Mouse (Mus musculus): ENCODE data around the gene Atp5l. TPM values are rescaled to one million over a fixed set of nuclear protein-coding genes. Genes with fewer than 3 reads are reported as not detected.

Gene Atp5l
- polyA plus RNA-seq, 1 experiment from 2014 or later = 440 TPM

DNA sequence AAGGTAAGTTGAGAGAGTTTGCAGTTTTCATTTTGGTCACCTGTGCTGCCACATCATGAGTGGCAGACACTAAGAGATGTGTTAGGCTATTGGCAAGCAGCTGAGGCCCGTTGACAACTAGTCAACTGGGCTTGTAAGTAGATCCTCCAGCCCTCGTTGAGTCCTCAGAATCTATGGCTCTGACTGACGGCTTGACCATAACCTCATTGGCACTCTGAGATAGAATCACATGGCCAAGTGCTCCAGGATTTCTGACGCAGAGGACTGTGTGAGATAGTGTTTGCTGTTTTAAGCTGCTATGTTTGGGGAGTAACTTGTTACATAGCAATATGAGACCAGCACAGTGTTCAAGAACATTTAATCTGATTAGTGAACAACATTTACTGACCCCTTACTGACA is 21.2 kb upstream of the Atp5l start:
- POLR2A ChIA-PET = no interaction called here
- DNase-seq (ENCODE audit: low read depth, low spot score) = no peak
- CTCF ChIA-PET = interaction anchor here (1.7 kb wide), 1 partner anchor 10 kb away, joined by 5 read pairs; no protein-coding TSS in a partner anchor
- H3K27me3 ChIP-seq = no peaks in the 10 kb centered on the region
- in situ Hi-C loops (cut with MboI; ENCODE audit: low pct_unique_long_range_greater_than_20kb) = no loop called here
- no peak for TF ChIP-seq CTCF (IDR thresholded peaks at IDR 0.05)
- no peak for ATAC-seq

DNA sequence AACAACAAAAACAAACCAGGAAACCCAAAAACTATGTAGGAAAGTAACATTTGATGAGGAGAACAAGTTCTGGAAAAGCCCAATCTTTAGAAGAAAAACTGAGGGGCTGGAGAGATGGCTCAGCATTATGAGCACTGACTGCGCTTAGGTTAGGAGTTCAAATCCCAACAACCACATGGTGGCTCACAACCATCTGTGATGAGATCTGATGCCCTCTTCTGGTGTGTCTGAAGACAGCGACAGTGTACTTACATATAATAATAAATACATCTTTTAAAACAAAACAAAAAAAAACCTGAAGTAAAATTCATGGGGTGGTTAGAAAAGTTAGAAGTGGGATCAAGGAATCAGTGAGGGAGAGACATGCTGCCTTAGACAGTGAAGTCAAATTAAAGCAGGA is 1.0 kb upstream of the Atp5l start:
- no peak for DNase-seq (ENCODE audit: low read depth, low spot score)
- TF ChIP-seq CTCF (IDR thresholded peaks at IDR 0.05) = peak; percentile 51
- ATAC-seq = no peak
- ChIA-PET POLR2A (interaction anchor here (1.3 kb wide), 1 partner anchor 36 kb away, joined by 3 read pairs; no protein-coding TSS in a partner anchor), CTCF (interaction anchor here (0.8 to 1.6 kb wide), 4 partner anchors 19 to 89 kb away, joined by 3 to 4 read pairs (median 4); no protein-coding TSS in a partner anchor)
- H3K27me3 ChIP-seq = no peaks in the 10 kb centered on the region
- in situ Hi-C loops (cut with MboI; ENCODE audit: low pct_unique_long_range_greater_than_20kb) = no loop called here

DNA sequence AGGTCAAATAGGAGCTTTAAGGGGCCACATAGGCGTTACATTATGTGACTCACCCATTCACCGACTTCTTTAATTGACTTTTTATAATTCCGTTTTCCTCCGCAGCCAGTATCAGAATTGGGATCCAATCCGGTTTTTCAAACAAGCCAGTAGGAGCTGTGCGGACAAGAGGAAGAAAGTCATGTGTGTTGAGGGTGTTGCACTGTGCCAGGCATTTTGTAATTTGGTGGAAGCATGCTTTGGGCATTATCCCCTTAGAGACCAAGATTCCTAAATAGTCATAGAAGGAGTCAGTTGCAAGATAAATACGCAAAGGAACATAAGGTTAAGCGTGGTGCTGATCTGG is 554 bp upstream of the Atp5l start:
- H3K27me3 ChIP-seq = no peaks in the 10 kb centered on the region
- DNase-seq (ENCODE audit: low read depth, low spot score) = no peak
- POLR2A ChIA-PET = interaction anchor here (1.3 to 1.4 kb wide), 2 partner anchors 14 to 35 kb away, joined by 3 to 4 read pairs; no protein-coding TSS in a partner anchor
- no peak for TF ChIP-seq CTCF (IDR thresholded peaks at IDR 0.05)
- in situ Hi-C loops (cut with MboI; ENCODE audit: low pct_unique_long_range_greater_than_20kb) = no loop called here
- CTCF ChIA-PET = interaction anchor here (0.8 to 1.6 kb wide), 6 partner anchors 10 to 85 kb away, joined by 3 to 4 read pairs (median 3); no protein-coding TSS in a partner anchor
- ATAC-seq = peak; percentile 68

DNA sequence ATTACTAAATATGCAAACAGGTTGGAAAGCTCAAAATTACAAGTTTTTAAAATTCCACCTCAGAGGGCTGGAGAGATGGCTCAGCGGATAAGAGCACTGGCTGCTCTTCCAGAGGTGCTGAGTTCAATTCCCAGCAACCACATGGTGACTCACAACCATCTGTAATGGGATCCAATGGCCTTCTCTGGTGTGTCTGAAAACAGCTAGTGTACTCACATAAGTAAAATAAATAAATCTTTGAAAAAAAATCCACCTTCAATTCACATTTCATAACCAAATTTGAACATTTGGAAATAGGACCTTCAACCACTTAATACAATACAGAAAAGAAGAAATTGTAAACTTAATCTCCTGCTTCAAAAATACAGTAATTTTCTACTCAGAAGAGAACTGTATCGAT is 936 bp downstream of the Atp5l start:
- POLR2A ChIA-PET = interaction anchor here (0.6 to 0.7 kb wide), 2 partner anchors 15 to 17 kb away, joined by 3 read pairs; no protein-coding TSS in a partner anchor
- DNase-seq (ENCODE audit: low read depth, low spot score) (no peak), ATAC-seq (no peak)
- no peaks in the 10 kb centered on the region for H3K27me3 ChIP-seq
- CTCF ChIA-PET = interaction anchor here (0.7 to 1.6 kb wide), 6 partner anchors 8 to 77 kb away, joined by 3 to 10 read pairs (median 4); no protein-coding TSS in a partner anchor
- TF ChIP-seq CTCF (IDR thresholded peaks at IDR 0.05) = no peak
- in situ Hi-C loops (cut with MboI; ENCODE audit: low pct_unique_long_range_greater_than_20kb) = loop anchor here (5.0 kb wide), 1 partner anchor 77 kb away; no protein-coding TSS in a partner anchor

DNA sequence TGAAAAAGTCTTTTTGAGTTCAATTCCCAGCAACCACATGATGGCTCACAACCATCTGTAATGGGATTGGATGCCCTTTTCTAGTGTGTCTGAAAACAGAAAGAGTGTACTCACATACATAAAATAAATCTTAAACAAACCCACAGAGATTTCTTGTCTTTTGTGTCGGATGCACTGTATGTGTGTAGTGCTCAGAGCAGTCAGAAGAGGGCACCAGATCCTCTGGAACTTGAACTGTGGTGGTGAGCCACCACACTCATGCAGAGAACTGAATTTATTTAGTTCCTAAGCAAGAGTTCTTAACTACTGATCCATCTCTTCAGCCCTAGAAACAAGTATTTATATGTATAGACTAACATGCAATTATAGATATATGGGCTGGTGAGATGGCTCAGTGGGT is 4.3 kb downstream of the Atp5l start:
- POLR2A ChIA-PET = no interaction called here
- DNase-seq (ENCODE audit: low read depth, low spot score) (no peak), ATAC-seq (no peak)
- in situ Hi-C loops (cut with MboI; ENCODE audit: low pct_unique_long_range_greater_than_20kb) = loop anchor here (5.0 kb wide), 1 partner anchor 74 kb away; no protein-coding TSS in a partner anchor
- no peaks in the 10 kb centered on the region for H3K27me3 ChIP-seq
- peak; percentile 71 for TF ChIP-seq CTCF (IDR thresholded peaks at IDR 0.05)
- CTCF ChIA-PET = no interaction called here

DNA sequence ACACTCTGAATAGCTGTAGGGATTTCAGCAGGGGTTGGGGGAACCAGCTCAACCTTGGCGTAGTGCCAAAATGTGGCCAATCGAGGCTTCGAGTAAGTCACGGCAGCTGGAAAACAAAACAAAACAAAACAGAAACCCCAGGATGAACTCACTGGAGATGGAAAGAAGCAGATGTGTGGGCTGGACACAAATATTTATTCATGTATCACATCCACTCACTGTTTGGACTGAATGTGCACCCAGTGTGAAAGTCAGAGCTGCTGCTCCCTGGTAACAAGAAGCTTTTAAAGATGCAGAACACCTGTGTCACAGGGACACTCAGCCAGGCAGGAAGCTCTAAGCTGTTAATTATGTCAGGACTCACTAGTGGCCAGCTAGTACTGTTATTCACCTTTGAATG is 5.8 kb downstream of the Atp5l start:
- POLR2A ChIA-PET = no interaction called here
- no peaks in the 10 kb centered on the region for H3K27me3 ChIP-seq
- CTCF ChIA-PET = interaction anchor here (0.8 to 1.6 kb wide), 8 partner anchors 9 to 97 kb away, joined by 3 to 5 read pairs (median 3); no protein-coding TSS in a partner anchor
- no peak for TF ChIP-seq CTCF (IDR thresholded peaks at IDR 0.05)
- in situ Hi-C loops (cut with MboI; ENCODE audit: low pct_unique_long_range_greater_than_20kb) = loop anchor here (5.0 kb wide), 1 partner anchor 72 kb away; no protein-coding TSS in a partner anchor
- peak; percentile 19 for DNase-seq (ENCODE audit: low read depth, low spot score)
- no peak for ATAC-seq

DNA sequence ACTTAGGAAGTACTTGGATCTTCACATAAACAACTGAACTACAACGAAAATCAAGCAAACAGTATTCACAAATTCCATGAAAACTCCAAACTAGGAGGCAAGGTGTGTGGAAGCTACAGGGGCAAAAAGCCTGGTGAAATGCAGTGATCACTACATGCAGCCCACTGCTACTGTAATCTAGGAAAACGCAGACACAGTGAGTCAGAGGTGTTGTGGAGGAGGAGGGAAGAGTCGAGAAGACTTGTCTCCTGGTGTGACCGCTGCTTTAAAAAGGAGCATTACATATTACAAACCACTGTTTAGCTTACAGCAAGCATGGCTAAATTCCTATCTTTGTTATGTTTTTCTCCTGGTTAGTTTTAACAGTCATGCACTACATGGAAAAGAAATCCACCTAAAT is 9.2 kb downstream of the Atp5l start:
- no peaks in the 10 kb centered on the region for H3K27me3 ChIP-seq
- POLR2A ChIA-PET = interaction anchor here (1.0 kb wide), 1 partner anchor 20 kb away, joined by 3 read pairs; no protein-coding TSS in a partner anchor
- no peak for TF ChIP-seq CTCF (IDR thresholded peaks at IDR 0.05)
- DNase-seq (ENCODE audit: low read depth, low spot score) = no peak
- CTCF ChIA-PET = interaction anchor here (1.0 kb wide), 2 partner anchors 8 to 9 kb away, joined by 3 read pairs; partner anchors contain the start of gene Atp5l
- ATAC-seq = no peak
- in situ Hi-C loops (cut with MboI; ENCODE audit: low pct_unique_long_range_greater_than_20kb) = no loop called here

DNA sequence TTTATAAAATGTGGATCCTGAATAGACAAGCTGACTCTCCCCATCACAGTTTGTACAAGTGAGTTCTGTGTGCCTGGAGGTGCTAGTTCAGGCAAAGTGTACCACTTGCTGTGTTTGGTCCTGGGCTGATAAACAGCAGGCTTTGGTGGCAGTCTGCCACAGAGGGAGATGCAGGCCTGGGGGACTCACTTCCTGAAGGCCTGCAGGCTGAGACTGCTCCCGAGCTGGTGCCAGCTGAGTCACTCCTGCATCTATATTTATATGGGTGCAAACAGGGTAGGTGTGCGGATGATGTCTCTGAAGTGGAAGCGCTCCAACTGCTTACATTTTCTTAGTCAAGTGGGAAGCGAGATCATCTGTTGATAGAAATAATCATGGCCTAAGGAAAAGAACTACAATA is 14.9 kb downstream of the Atp5l start:
- TF ChIP-seq CTCF (IDR thresholded peaks at IDR 0.05) = no peak
- DNase-seq (ENCODE audit: low read depth, low spot score) (no peak), ATAC-seq (peak; percentile 56)
- H3K27me3 ChIP-seq = no peaks in the 10 kb centered on the region
- CTCF ChIA-PET = interaction anchor here (1.0 to 2.3 kb wide), 5 partner anchors 9 to 65 kb away, joined by 3 to 8 read pairs (median 3); no protein-coding TSS in a partner anchor
- in situ Hi-C loops (cut with MboI; ENCODE audit: low pct_unique_long_range_greater_than_20kb) = no loop called here
- POLR2A ChIA-PET = interaction anchor here (0.6 to 1.2 kb wide), 2 partner anchors 23 to 27 kb away, joined by 3 to 9 read pairs; no protein-coding TSS in a partner anchor

DNA sequence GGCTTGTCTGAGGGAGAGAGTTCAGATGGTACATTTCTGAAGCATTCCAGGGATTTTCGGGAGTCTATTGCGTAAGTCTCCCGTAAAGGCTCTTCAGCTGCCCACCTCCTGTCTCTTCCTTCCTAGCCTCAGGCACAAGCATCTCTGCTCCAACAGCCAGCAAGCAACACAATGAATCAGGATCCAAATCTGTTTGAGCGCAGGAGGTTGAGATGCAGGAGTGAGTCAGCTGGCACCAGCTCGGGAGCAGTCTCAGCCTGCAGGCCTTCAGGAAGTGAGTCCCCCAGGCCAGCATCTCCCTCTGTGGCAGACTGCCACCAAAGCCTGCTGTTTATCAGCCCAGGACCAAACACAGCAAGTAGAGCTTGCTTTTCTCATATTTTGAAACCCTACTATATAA is 15.6 kb downstream of the Atp5l start:
- ChIA-PET CTCF (interaction anchor here (0.6 to 2.3 kb wide), 7 partner anchors 10 to 1221 kb away, joined by 3 to 8 read pairs (median 3); no protein-coding TSS in a partner anchor), POLR2A (interaction anchor here (0.6 to 1.2 kb wide), 2 partner anchors 23 to 26 kb away, joined by 3 to 9 read pairs; no protein-coding TSS in a partner anchor)
- DNase-seq (ENCODE audit: low read depth, low spot score) (no peak), ATAC-seq (peak; percentile 90)
- no peaks in the 10 kb centered on the region for H3K27me3 ChIP-seq
- in situ Hi-C loops (cut with MboI; ENCODE audit: low pct_unique_long_range_greater_than_20kb) = no loop called here
- TF ChIP-seq CTCF (IDR thresholded peaks at IDR 0.05) = no peak

DNA sequence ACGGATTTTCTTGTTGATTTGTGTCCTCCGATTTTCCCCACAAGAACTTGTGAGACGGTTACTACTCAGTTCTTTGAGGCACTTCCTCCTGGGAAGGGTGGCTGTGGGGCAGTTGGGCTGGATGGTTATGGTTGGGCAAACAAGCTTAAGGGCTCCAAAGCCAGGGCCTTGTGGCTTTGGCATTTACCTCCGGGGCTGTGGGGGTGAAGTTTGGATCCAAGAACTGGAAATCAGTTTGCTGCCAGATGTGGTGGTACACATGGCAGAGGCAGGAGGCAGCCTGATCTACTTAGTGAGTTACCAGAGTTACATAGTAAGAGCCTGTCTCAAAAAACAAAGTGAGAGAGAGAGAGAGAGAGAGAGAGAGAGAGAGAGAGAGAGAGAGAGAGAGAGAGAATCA is 16.7 kb downstream of the Atp5l start:
- no peak for DNase-seq (ENCODE audit: low read depth, low spot score)
- in situ Hi-C loops (cut with MboI; ENCODE audit: low pct_unique_long_range_greater_than_20kb) = no loop called here
- CTCF ChIA-PET = interaction anchor here (0.9 to 2.3 kb wide), 5 partner anchors 10 to 34 kb away, joined by 3 to 8 read pairs (median 3); no protein-coding TSS in a partner anchor

DNA sequence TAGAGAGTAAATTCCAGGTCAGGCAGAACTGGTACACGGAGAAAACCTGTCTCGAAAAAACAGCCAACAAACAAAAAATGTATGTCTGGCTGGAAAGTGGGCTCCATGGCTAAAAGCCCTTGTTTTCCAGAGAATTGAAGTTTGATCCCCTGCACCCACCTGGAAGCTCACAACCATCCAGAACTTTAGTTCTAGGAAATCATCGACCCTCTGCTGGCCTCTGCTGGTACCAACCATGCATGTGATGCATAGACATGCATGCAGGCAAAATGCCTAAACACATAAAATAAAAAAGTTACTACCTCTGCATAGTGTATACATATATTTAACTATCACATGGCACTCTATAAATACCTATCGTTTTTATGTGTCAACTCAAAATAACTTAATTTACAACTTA is 20.1 kb downstream of the Atp5l start:
- ATAC-seq = no peak
- CTCF ChIA-PET = interaction anchor here (0.8 to 1.6 kb wide), 4 partner anchors 25 to 75 kb away, joined by 3 to 4 read pairs (median 3); no protein-coding TSS in a partner anchor
- POLR2A ChIA-PET = no interaction called here
- peak; percentile 70 for TF ChIP-seq CTCF (IDR thresholded peaks at IDR 0.05)
- H3K27me3 ChIP-seq = no peaks in the 10 kb centered on the region
- in situ Hi-C loops (cut with MboI; ENCODE audit: low pct_unique_long_range_greater_than_20kb) = no loop called here
- no peak for DNase-seq (ENCODE audit: low read depth, low spot score)

More for the DNA sequence above, 16.7 kb downstream of the Atp5l start:
- no peak for TF ChIP-seq CTCF (IDR thresholded peaks at IDR 0.05)
- no peaks in the 10 kb centered on the region for H3K27me3 ChIP-seq
- ATAC-seq = no peak
- POLR2A ChIA-PET = interaction anchor here (0.6 to 1.2 kb wide), 6 partner anchors 12 to 1245 kb away, joined by 3 to 7 read pairs (median 4); no protein-coding TSS in a partner anchor
